Mouse (Mus musculus) midbrain, embryonic 15.5 days (tissue): ENCODE measurements around the gene Crebrf. TPM values are rescaled to one million over a fixed set of nuclear protein-coding genes. Genes with fewer than 3 reads are reported as not detected.

ENCODE experiments used
- ATAC-seq: fragments of 200-750 bp; cut with Nextera tagmentation; replicated peaks from 2 replicates; pipeline ENCODE4 v1.8.0; 2017; ENCODE audit warnings: moderate TSS enrichment
- H3K27ac ChIP-seq: fragments of 300-500 bp; sonication (generic); 2 replicates; pipeline ENCODE4 v1.5.1; 2015; ENCODE audit warnings: mild to moderate bottlenecking, inconsistent platforms
- H3K27me3 ChIP-seq: fragments of 300-500 bp; sonication (generic); replicated peaks from 2 replicates; pipeline ENCODE4 v1.6.1; 2015; ENCODE audit warnings: inconsistent platforms
- H3K36me3 ChIP-seq: fragments of 300-500 bp; sonication (generic); replicated peaks from 2 replicates; pipeline ENCODE4 v1.6.1; 2015; ENCODE audit warnings: inconsistent platforms
- H3K4me1 ChIP-seq: fragments of 300-500 bp; sonication (generic); 2 replicates; pipeline ENCODE4 v1.6.1; 2015; ENCODE audit warnings: inconsistent platforms
- H3K4me2 ChIP-seq: fragments of 300-500 bp; sonication (generic); 2 replicates; pipeline ENCODE4 v1.6.1; 2015; ENCODE audit warnings: inconsistent platforms, mild to moderate bottlenecking, moderate library complexity
- H3K4me3 ChIP-seq: fragments of 300-500 bp; sonication (generic); 2 replicates; pipeline ENCODE4 v1.5.1; 2015; ENCODE audit warnings: mild to moderate bottlenecking, inconsistent platforms
- H3K9ac ChIP-seq: fragments of 300-500 bp; sonication (generic); 2 replicates; pipeline ENCODE4 v1.6.1; 2015; ENCODE audit warnings: mild to moderate bottlenecking, inconsistent platforms
- H3K9me3 ChIP-seq: fragments of 300-500 bp; sonication (generic); 2 replicates; pipeline ENCODE4 v1.6.1; 2016; ENCODE audit warnings: inconsistent platforms
- whole genome bisulfite sequencing: fragments of 180-500 bp; shearing (Covaris S2); methylation state at CpG from one replicate; pipeline ENCODE4 v1.1.7; 2015; ENCODE audit warnings: mixed read lengths; 5-methylcytosine and 5-hydroxymethylcytosine counted together
- polyA plus RNA-seq: library from polyadenylated mRNA; unstranded; fragments of >200 nt; fragmentation: Nextera tagmentation; extraction: Ambion mirVana; gene quantifications from 2 replicates; pipeline ENCODE4 v1.2.1, GENCODE M21; 2015

The Crebrf gene
- polyA plus RNA-seq, 1 experiment from 2014 or later, result 14.8 TPM

DNA sequence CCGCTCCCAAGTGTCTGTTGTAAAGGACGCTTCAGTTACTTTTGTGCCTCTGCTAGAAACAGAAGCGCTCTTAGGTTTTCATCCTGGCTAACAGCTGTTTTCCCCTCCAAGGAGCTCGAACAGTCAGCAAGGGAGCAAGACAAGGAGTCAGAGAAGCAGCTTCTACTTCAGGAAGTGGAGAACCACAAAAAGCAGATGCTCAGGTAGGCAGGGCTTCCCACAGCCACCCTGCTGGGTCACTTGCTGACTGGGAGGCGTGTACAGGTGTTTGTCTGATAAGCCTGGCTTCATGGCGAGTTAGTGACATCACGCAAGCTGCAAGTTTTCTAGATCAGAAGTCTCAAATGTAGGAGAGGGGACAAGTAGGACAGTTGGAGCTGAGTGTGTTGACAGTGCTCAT is 71.1 kb downstream of the Crebrf start:
- H3K27me3 ChIP-seq, result no peaks in the 10 kb centered on the region
- H3K9me3 ChIP-seq, result no peaks in the 10 kb centered on the region
- WGBS, result 95% methylated on average over 7 of the region's 7 CpGs
- H3K4me3 ChIP-seq, result no peak overlapping the region
- H3K4me1 ChIP-seq, result peaks cover 5% of the 10 kb centered on the region
- H3K27ac ChIP-seq, result no peak overlapping the region
- ATAC-seq, result no peak
- H3K4me2 ChIP-seq, result no peak overlapping the region
- no peak overlapping the region for H3K9ac ChIP-seq
- peaks cover 35% of the 10 kb centered on the region for H3K36me3 ChIP-seq

DNA sequence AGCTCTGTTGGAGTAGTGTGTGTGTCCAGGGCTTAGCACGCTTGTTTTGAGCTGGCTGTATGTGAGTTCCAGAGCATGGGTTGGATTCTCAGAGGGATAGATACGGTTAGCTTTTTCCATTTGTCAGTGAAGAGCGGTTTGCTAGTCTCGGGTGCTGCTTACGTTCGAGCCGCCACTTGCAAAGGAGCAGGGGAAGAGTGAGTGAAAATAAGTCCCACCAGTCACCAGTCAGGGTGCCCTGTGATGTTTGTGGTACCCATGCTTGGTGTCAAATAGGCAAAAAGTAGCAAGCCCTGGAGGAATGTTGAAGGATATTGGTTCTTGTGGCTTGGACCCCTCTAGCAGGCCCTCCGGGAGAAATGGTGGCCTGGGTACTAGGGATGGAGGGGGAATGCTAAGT is 73.5 kb downstream of the Crebrf start:
- H3K4me1 ChIP-seq, result no peaks in the 10 kb centered on the region
- no peak for ATAC-seq
- peaks cover 35% of the 10 kb centered on the region for H3K36me3 ChIP-seq

GRCm38 (mm10) chr17:26789460-26790268 is 74.2 kb downstream of the Crebrf start:
- no peak overlapping the region for H3K4me3 ChIP-seq
- peaks cover 30% of the 10 kb centered on the region for H3K36me3 ChIP-seq
- no peak for ATAC-seq
- 93% methylated on average over 8 of the region's 8 CpGs for WGBS
- H3K9ac ChIP-seq, result no peak overlapping the region
- H3K27ac ChIP-seq, result no peak overlapping the region
- H3K27me3 ChIP-seq, result no peaks in the 10 kb centered on the region
- H3K4me1 ChIP-seq, result no peaks in the 10 kb centered on the region
- no peak overlapping the region for H3K4me2 ChIP-seq
- H3K9me3 ChIP-seq, result no peaks in the 10 kb centered on the region

More for the DNA sequence above, 73.5 kb downstream of the Crebrf start:
- WGBS, result 91% methylated on average over 8 of the region's 8 CpGs
- Histone ChIP-seq H3K9ac (no peak overlapping the region), H3K27ac (no peak overlapping the region), H3K4me2 (no peak overlapping the region), H3K4me3 (no peak overlapping the region), H3K9me3 (no peaks in the 10 kb centered on the region), H3K27me3 (no peaks in the 10 kb centered on the region)

DNA sequence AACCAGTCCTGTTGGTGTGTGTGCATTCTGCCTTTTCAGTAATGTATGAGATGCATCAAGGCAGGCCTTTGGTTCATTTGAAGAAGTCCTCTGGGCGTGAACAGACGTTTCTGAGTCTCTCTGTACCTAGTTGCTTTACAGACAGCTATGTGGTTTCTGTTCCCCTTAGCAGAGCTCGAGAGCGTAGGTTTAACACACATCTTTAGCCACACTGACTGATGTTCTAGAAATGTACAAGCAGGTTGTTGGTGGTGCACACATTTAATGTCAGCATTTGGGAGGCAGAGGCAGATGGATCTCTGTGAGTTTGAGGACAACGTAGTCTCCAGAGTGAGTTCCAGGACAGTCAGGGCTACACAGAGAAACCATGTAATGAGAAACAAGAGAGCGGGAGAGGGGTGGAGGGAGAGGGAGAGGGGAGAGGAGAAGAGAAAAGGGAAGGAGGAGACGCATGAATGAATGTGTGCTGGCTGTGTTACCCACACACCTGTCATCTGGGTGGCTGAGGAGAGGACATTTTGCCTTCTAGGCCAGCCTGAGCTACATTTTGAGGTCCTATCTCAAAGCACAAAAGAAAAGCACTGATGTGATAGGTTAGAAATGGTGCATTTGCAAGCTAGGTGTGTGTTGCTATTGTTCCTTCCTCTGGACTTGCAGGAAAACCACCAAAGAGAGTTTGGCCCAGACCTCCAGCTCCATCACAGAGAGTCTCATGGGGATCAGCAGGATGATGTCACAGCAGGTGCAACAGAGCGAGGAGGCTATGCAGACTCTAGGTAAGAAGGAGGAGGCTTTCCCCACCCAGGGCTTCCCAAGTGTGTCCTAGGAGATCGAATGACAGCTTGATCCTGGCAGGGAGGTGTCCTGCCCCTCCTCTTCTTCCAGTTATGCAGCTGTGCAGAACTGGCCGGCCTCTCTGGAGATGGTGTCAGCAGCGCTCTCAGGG is 75.1 kb downstream of the Crebrf start:
- Histone ChIP-seq H3K36me3 (peaks cover 30% of the 10 kb centered on the region), H3K27ac (no peak overlapping the region), H3K9me3 (no peaks in the 10 kb centered on the region), H3K4me3 (no peak overlapping the region), H3K9ac (no peak overlapping the region), H3K4me1 (no peaks in the 10 kb centered on the region), H3K4me2 (no peak overlapping the region), H3K27me3 (no peaks in the 10 kb centered on the region)
- no peak for ATAC-seq
- WGBS, result 91% methylated on average over 11 of the region's 11 CpGs

DNA sequence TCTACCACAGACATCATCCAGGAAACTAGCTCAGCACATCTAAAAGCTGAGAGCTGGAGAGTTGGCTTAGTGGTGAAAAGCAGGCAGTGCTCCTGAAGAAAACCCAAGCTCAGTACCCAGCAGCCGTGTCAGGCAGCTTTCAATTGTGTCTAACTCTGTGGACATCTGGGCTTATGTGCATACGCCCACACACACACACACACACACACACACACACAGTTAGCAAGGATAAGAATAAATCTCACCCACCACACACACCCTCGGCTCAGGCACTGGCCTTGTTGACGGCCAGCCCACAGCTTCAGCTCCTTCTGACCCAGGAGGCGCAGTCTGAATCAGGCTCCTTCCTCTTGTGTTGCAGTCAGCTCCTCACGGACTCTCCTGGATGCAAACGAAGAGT is 76.1 kb downstream of the Crebrf start:
- peaks cover 24% of the 10 kb centered on the region for H3K36me3 ChIP-seq
- no peak overlapping the region for H3K4me2 ChIP-seq
- H3K4me1 ChIP-seq, result no peaks in the 10 kb centered on the region
- H3K27ac ChIP-seq, result no peak overlapping the region
- H3K9me3 ChIP-seq, result no peaks in the 10 kb centered on the region
- H3K27me3 ChIP-seq, result no peaks in the 10 kb centered on the region
- no peak overlapping the region for H3K9ac ChIP-seq
- no peak overlapping the region for H3K4me3 ChIP-seq
- no peak for ATAC-seq
- WGBS, result 86% methylated on average over 7 of the region's 7 CpGs

GRCm38 (mm10) chr17:26792096-26792495 is 76.6 kb downstream of the Crebrf start:
- 94% methylated on average over 15 of the region's 15 CpGs for WGBS
- no peak for ATAC-seq
- H3K9me3 ChIP-seq, result no peaks in the 10 kb centered on the region
- no peak overlapping the region for H3K4me2 ChIP-seq
- H3K4me1 ChIP-seq, result no peaks in the 10 kb centered on the region
- H3K36me3 ChIP-seq, result peaks cover 20% of the 10 kb centered on the region
- H3K9ac ChIP-seq, result no peak overlapping the region
- no peak overlapping the region for H3K4me3 ChIP-seq
- no peaks in the 10 kb centered on the region for H3K27me3 ChIP-seq
- H3K27ac ChIP-seq, result no peak overlapping the region

DNA sequence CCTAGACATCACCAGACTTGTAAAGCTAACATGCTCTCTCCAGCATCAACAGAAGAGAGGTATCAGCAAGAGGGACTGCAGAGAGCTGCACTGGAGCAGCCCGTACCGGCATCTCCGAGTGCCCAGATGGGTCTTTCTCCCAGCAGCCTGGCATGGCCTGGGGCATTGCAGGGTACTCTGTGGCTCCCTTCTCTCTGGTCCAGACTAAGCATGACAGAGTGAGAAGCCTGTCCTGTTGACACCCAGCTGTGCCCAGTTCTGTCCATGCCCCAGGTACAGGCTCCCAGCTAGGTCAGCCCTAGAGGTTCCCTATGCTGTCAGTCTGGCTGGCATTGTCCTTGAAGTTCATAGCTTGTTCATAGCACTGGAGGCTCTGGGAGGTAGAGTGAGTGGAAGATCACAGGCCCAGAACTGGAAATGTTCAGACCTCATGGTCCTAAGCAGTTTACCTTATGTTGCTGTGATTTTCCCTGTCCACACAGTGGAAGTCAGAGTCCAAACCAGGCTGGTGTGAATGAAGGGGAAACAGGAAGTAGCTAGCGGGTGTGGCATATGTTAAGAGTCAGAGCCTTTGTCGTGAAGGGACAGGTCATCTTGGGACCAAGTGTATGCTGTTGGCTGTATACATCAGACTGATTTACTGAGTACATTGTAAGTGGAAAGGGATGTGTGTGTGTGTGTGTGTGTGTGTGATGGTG is 77.8 kb downstream of the Crebrf start:
- Histone ChIP-seq H3K4me1 (no peaks in the 10 kb centered on the region), H3K27me3 (no peaks in the 10 kb centered on the region), H3K36me3 (peaks cover 16% of the 10 kb centered on the region), H3K9ac (no peak overlapping the region), H3K4me2 (no peak overlapping the region), H3K27ac (no peak overlapping the region), H3K4me3 (no peak overlapping the region), H3K9me3 (no peaks in the 10 kb centered on the region)
- 82% methylated on average over 5 of the region's 5 CpGs for WGBS
- no peak for ATAC-seq

- no peaks in the 10 kb centered on the region for H3K27me3 ChIP-seq
- ATAC-seq, result no peak
- H3K27ac ChIP-seq, result no peak overlapping the region
- H3K9ac ChIP-seq, result no peak overlapping the region
- 23% methylated on average over 3 of the region's 3 CpGs for WGBS
- no peaks in the 10 kb centered on the region for H3K4me1 ChIP-seq
- H3K4me3 ChIP-seq, result no peak overlapping the region
- peaks cover 11% of the 10 kb centered on the region for H3K36me3 ChIP-seq
- no peaks in the 10 kb centered on the region for H3K9me3 ChIP-seq
- H3K4me2 ChIP-seq, result no peak overlapping the region
These were observed 79.3 kb downstream of the Crebrf start for GRCm38 (mm10) chr17:26794744-26795143.

DNA sequence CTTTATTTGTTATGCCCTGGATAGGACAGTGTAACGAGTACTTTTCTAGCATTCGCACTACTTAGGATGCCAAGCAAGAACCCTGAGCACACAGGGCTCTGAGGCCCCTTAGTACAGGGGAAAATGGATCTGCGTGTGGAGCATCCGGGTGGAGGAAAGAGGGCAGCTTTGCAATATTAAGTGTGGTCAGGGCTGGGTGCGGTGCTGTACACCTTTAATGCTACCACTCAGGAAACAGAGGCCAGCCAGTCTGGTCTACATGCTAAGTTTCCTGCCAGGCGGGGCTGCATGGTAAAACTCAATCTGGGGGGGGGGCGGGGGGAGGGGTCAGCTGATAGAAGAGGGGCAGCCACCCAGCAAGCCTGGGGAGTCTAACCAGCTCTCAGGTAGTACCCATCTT is 79.9 kb downstream of the Crebrf start:
- H3K9ac ChIP-seq, result no peak overlapping the region
- no peak overlapping the region for H3K4me2 ChIP-seq
- WGBS, result 83% methylated on average over 7 of the region's 7 CpGs
- no peak overlapping the region for H3K4me3 ChIP-seq
- H3K4me1 ChIP-seq, result no peaks in the 10 kb centered on the region
- H3K27me3 ChIP-seq, result no peaks in the 10 kb centered on the region
- H3K9me3 ChIP-seq, result no peaks in the 10 kb centered on the region
- ATAC-seq, result no peak
- H3K36me3 ChIP-seq, result peaks cover 5% of the 10 kb centered on the region
- no peak overlapping the region for H3K27ac ChIP-seq

GRCm38 (mm10) chr17:26797379-26798128 is 82.1 kb downstream of the Crebrf start:
- no peaks in the 10 kb centered on the region for H3K27me3 ChIP-seq
- WGBS, result 72% methylated on average over 6 of the region's 6 CpGs
- H3K36me3 ChIP-seq, result no peaks in the 10 kb centered on the region

GRCm38 (mm10) chr17:26802886-26803285 is 87.4 kb downstream of the Crebrf start:
- Histone ChIP-seq H3K27me3 (no peaks in the 10 kb centered on the region), H3K27ac (no peak overlapping the region), H3K4me2 (no peak overlapping the region), H3K9ac (no peak overlapping the region), H3K4me1 (no peaks in the 10 kb centered on the region), H3K36me3 (no peaks in the 10 kb centered on the region), H3K9me3 (no peaks in the 10 kb centered on the region), H3K4me3 (no peak overlapping the region)
- ATAC-seq, result no peak
- 89% methylated on average over 3 of the region's 3 CpGs for WGBS

More at GRCm38 (mm10) chr17:26797379-26798128, 82.1 kb downstream of the Crebrf start:
- Histone ChIP-seq H3K9ac (no peak overlapping the region), H3K4me2 (no peak overlapping the region), H3K9me3 (no peaks in the 10 kb centered on the region), H3K4me1 (no peaks in the 10 kb centered on the region), H3K4me3 (no peak overlapping the region), H3K27ac (no peak overlapping the region)
- no peak for ATAC-seq
